Mouse (Mus musculus) stomach, postnatal 0 days (tissue): ENCODE results near the gene Tgfbi. TPM values are rescaled to one million over a fixed set of nuclear protein-coding genes. Genes with fewer than 3 reads are reported as not detected.

ENCODE experiments used
- ATAC-seq: fragments of 200-750 bp; cut with Nextera tagmentation; 2 replicates; pipeline ENCODE4 v1.8.0; 2017; ENCODE audit not compliant: low FRiP score, low TSS enrichment
- DNase-seq: peaks from one replicate; pipeline ENCODE4 v3.0.0-alpha.2; 2016; ENCODE audit warnings: low spot score
- H3K27ac ChIP-seq: fragments of 300-500 bp; sonication (generic); replicated peaks from 2 replicates; pipeline ENCODE4 v1.5.1; 2014; ENCODE audit warnings: mild to moderate bottlenecking, control low read depth
- H3K27me3 ChIP-seq: fragments of 300-500 bp; sonication (generic); 2 replicates; pipeline ENCODE4 v1.6.1; 2014; ENCODE audit warnings: low read length; ENCODE audit not compliant: control insufficient read depth, insufficient read depth
- H3K36me3 ChIP-seq: fragments of 300-500 bp; sonication (generic); 2 replicates; pipeline ENCODE4 v1.6.1; 2014; ENCODE audit warnings: low read length, mixed read lengths; ENCODE audit not compliant: control insufficient read depth, insufficient read depth
- H3K4me1 ChIP-seq: fragments of 300-500 bp; sonication (generic); replicated peaks from 2 replicates; pipeline ENCODE4 v1.6.1; 2014; ENCODE audit warnings: antibody characterized with exemption; ENCODE audit not compliant: control insufficient read depth, insufficient read depth
- H3K4me2 ChIP-seq: fragments of 300-500 bp; sonication (generic); replicated peaks from 2 replicates; pipeline ENCODE4 v1.6.1; 2014; ENCODE audit warnings: low read depth, mild to moderate bottlenecking, control low read depth, moderate library complexity
- H3K4me3 ChIP-seq: fragments of 300-500 bp; sonication (generic); 2 replicates; pipeline ENCODE4 v1.5.1; 2014; ENCODE audit warnings: low read depth, low read length, control low read depth
- H3K9ac ChIP-seq: fragments of 300-500 bp; sonication (generic); 2 replicates; pipeline ENCODE4 v1.6.1; 2014; ENCODE audit warnings: mild to moderate bottlenecking, low read length, control low read depth, mixed read lengths
- H3K9me3 ChIP-seq: fragments of 300-500 bp; sonication (generic); 2 replicates; pipeline ENCODE4 v1.6.1; 2016; ENCODE audit warnings: low read length; ENCODE audit not compliant: control insufficient read depth
- CTCF ChIP-seq: IDR thresholded peaks from 2 replicates; pipeline ENCODE4 v1.5.1; 2016; ENCODE audit warnings: antibody characterized with exemption, low read depth, mild to moderate bottlenecking, moderate library complexity
- EP300 ChIP-seq: optimal IDR thresholded peaks from 2 replicates; pipeline ENCODE3; 2016; ENCODE audit warnings: antibody characterized with exemption
- WGBS: fragments of 180-500 bp; shearing (Covaris S2); extraction: QIAGEN DNeasy Blood & Tissue Kit; methylation state at CpG from one replicate; pipeline ENCODE4 v1.1.7; 2014; 5-methylcytosine and 5-hydroxymethylcytosine counted together
- polyA plus RNA-seq: library from polyadenylated mRNA; unstranded; fragments of >200 nt; fragmentation: Nextera tagmentation; extraction: Ambion mirVana; gene quantifications from 2 replicates; pipeline ENCODE4 v1.2.1, GENCODE M21; 2015

Gene Tgfbi
- polyA plus RNA-seq, 1 experiment from 2014 or later: 149 TPM

- WGBS: 72% methylated on average over 4 of the region's 4 CpGs
- TF ChIP-seq EP300 (no peak), CTCF (no peak)
- Histone ChIP-seq H3K9me3 (no peaks in the 10 kb centered on the region), H3K4me1 (peaks cover 6% of the 10 kb centered on the region), H3K4me3 (no peak overlapping the region), H3K36me3 (no peaks in the 10 kb centered on the region), H3K4me2 (no peak overlapping the region), H3K9ac (no peak overlapping the region), H3K27ac (peak overlapping the region; percentile 75), H3K27me3 (no peaks in the 10 kb centered on the region)
- DNase-seq: no peak
- ATAC-seq: no peak
Observed at GRCm38 (mm10) chr13:56677731-56678130, 68.4 kb downstream of the Tgfbi start.

GRCm38 (mm10) chr13:56678188-56678787 is 69.0 kb downstream of the Tgfbi start:
- ATAC-seq (peak; percentile 75), DNase-seq (peak; percentile 74)
- Histone ChIP-seq H3K9ac (no peak overlapping the region), H3K36me3 (no peaks in the 10 kb centered on the region), H3K27ac (peak overlapping the region; percentile 75), H3K9me3 (no peaks in the 10 kb centered on the region), H3K4me2 (no peak overlapping the region), H3K4me1 (peaks cover 6% of the 10 kb centered on the region), H3K27me3 (no peaks in the 10 kb centered on the region), H3K4me3 (no peak overlapping the region)
- WGBS: 27% methylated on average over 10 of the region's 10 CpGs
- TF ChIP-seq CTCF: no peak
- TF ChIP-seq EP300: no peak

- no peak overlapping the region for H3K9ac ChIP-seq
- no peaks in the 10 kb centered on the region for H3K9me3 ChIP-seq
- peak overlapping the region; percentile 75 for H3K27ac ChIP-seq
- H3K36me3 ChIP-seq: no peaks in the 10 kb centered on the region
- no peak overlapping the region for H3K4me2 ChIP-seq
- H3K4me3 ChIP-seq: no peak overlapping the region
- WGBS: 35% methylated on average over 10 of the region's 10 CpGs
- TF ChIP-seq CTCF (no peak), EP300 (no peak)
- H3K4me1 ChIP-seq: peaks cover 6% of the 10 kb centered on the region
- DNase-seq (peak; percentile 55), ATAC-seq (peak; percentile 71)
- H3K27me3 ChIP-seq: no peaks in the 10 kb centered on the region
Observed at GRCm38 (mm10) chr13:56678826-56679504, 69.6 kb downstream of the Tgfbi start.

GRCm38 (mm10) chr13:56681924-56682323 is 72.6 kb downstream of the Tgfbi start:
- Histone ChIP-seq H3K4me1 (peaks cover 6% of the 10 kb centered on the region), H3K9ac (no peak overlapping the region), H3K4me3 (no peak overlapping the region), H3K27me3 (no peaks in the 10 kb centered on the region), H3K36me3 (no peaks in the 10 kb centered on the region), H3K4me2 (peak overlapping the region; percentile 19; the same call in 1 of the 2 replicates), H3K9me3 (no peaks in the 10 kb centered on the region), H3K27ac (peak overlapping the region; percentile 56)
- WGBS: 49% methylated on average over 4 of the region's 4 CpGs
- DNase-seq (no peak), ATAC-seq (no peak)
- no peak for TF ChIP-seq EP300
- no peak for TF ChIP-seq CTCF

GRCm38 (mm10) chr13:56682326-56682725 is 73.0 kb downstream of the Tgfbi start:
- 47% methylated on average over 17 of the region's 17 CpGs for WGBS
- ATAC-seq (peak; percentile 77), DNase-seq (peak; percentile 68)
- Histone ChIP-seq H3K27ac (peak overlapping the region; percentile 56), H3K9me3 (no peaks in the 10 kb centered on the region), H3K4me1 (peaks cover 6% of the 10 kb centered on the region), H3K27me3 (no peaks in the 10 kb centered on the region), H3K36me3 (no peaks in the 10 kb centered on the region), H3K9ac (no peak overlapping the region), H3K4me3 (no peak overlapping the region), H3K4me2 (peak overlapping the region; percentile 19; the same call in 1 of the 2 replicates)
- TF ChIP-seq EP300: no peak
- TF ChIP-seq CTCF: no peak

- WGBS: 66% methylated on average over 7 of the region's 7 CpGs
- H3K27ac ChIP-seq: no peak overlapping the region
- H3K9me3 ChIP-seq: no peaks in the 10 kb centered on the region
- H3K27me3 ChIP-seq: no peaks in the 10 kb centered on the region
- no peaks in the 10 kb centered on the region for H3K36me3 ChIP-seq
- H3K4me3 ChIP-seq: no peak overlapping the region
- no peak overlapping the region for H3K4me2 ChIP-seq
- peaks cover 3% of the 10 kb centered on the region for H3K4me1 ChIP-seq
- H3K9ac ChIP-seq: no peak overlapping the region
- ATAC-seq: no peak
- DNase-seq: no peak
- TF ChIP-seq EP300: no peak
- no peak for TF ChIP-seq CTCF
Observed at GRCm38 (mm10) chr13:56683306-56683705, 74.0 kb downstream of the Tgfbi start.

Other genes with a start within 250 kb of the Tgfbi start
- not detected in 2 replicates for gene Gm3045, start 182.9 kb upstream of the Tgfbi start, polyA plus RNA-seq
- gene Slc25a48, start 171.2 kb upstream of the Tgfbi start, polyA plus RNA-seq: 0.08 and 0.13 TPM in 2 replicates
- gene Il9, start 127.3 kb upstream of the Tgfbi start, polyA plus RNA-seq: not detected in 2 replicates
- gene Fbxl21, start 87.1 kb upstream of the Tgfbi start, polyA plus RNA-seq: 1.2 TPM in 2 replicates
- gene Lect2, start 61.0 kb upstream of the Tgfbi start, polyA plus RNA-seq: 0.19 and 0.27 TPM in 2 replicates
- gene Smad5, start 93.5 kb downstream of the Tgfbi start, polyA plus RNA-seq: 9.4 and 10.3 TPM in 2 replicates
- 0.97 and 1.5 TPM in 2 replicates for gene Gm45623, start 144.3 kb downstream of the Tgfbi start, polyA plus RNA-seq